Mouse (Mus musculus): ENCODE measurements around the gene Crebbp.
A peak's percentile ranks its signal among the peaks of the same experiment; 100 is the strongest.
"Not testable (repeated sequence)": the region's sequence is repeated elsewhere in the genome, so short reads cannot be mapped to it uniquely, and the experiment has no call there.

Gene Crebbp

DNA sequence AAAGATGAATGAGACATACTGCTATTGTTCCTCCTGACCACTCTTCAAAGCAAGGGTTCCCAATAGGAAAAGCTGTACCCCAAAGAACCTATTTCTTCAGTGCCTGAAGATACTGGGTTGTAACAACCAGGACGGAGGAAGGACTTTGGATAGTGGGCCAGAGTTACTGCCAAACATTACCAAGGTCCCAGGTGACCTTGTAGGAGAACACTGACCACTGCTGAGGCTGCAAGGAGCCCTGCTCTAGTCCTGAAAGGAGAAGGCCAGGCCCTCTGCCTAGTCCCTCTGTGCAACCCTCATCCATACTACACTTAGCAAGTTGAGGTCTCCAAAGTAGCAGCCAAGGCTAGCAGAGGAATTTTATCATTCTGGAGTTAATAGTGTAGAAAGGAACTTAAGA, 60.7 kb downstream of the Crebbp start:
- DNase-seq = peak in 1 of 2 experiments; percentile 44

DNA sequence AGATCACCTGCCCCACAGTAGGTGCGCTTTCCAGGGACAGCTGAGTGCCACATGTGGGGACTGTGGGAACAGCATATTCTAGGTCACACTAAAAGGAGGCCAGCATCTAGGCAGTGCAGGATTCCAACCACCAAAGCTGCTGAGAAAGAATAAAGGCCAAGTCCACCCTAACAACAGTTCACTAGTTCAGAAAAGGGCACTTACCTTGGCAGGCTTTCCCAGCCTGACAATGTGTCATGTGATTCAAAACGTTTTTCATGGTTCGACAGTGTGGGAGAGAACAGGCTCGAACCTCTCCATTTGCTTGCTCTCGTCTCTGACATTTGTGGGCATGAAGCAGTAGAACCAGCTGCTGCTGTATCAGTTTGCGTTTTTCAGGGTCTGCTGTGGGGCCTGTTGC, 75.3 kb downstream of the Crebbp start:
- peak; percentile 29 to 38 for DNase-seq

DNA sequence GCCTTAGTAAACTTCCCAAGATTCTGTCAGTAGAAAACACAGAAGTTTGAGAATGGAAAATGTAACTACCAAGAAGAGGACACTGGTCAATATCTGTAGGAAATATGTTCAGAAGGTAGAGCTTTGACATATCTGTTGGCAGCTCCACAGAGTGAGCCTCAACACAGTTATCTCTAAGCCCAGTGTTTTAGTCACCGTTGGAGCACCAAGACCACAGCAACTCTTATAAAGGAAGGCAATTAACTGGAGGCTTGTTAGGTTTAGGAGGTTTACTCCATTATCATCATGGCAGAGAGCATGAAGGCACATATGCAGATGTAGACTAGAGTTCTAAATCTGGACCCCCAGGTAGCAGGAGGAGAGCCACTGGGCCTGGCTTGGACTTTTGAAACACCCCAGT, 80.0 kb downstream of the Crebbp start:
- no peak for DNase-seq

DNA sequence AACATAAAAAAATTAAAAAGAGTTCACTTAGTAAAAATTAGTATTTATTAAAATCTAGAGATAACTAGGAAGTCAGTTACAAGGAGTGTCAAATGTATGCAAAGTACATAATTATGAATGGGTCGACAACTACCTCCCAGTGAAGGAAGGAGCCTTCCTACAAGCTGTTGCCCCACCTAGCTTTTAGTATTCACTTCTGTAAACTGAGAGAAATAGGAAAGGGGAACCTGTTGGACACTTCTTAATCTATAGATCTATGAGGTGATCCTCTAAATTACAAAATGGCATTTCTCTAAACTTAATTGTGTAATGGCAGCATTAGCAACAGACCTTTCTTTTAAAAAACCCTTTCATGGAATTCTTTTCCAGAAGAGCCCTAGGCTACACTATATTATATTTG, 84.9 kb downstream of the Crebbp start:
- DNase-seq = no peak

DNA sequence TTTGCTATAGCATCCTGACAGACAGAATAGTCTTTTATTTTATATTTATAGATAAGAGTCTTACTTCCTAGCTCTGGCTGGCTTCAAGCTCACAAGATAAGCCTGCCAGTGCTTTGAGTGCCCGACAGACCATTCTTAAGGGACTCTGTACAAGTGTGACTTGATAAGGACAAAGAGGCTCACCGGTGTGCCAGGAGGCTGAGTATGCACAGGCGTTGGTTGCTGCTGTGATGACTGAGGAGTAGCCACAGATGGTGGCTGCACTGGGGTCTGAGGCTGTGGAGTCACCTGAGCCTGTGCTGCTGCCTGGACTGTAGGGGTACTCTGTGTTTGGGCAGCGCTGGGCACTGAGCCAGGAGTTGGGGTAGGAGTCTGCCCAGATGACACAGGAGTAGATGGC, 96.7 kb downstream of the Crebbp start:
- no peak for DNase-seq

DNA sequence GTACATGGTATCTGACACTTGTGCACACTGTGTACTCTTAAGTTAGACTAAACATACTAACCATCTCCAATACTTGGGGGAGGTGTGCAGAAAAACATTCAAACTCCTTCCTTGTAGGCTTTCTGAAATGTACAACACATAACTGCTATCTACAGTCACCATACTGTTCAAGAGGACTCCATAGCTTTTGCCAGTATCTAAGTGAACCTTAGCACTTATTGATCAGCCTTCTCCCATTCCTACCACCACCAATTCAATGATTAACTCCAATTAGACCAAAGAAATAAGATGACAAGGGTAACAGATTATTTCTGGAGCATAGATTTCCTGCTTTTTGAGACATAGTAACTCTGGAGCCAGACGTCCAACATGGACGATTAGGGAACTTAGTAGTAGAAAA, 113.4 kb downstream of the Crebbp start:
- no peak for DNase-seq

DNA sequence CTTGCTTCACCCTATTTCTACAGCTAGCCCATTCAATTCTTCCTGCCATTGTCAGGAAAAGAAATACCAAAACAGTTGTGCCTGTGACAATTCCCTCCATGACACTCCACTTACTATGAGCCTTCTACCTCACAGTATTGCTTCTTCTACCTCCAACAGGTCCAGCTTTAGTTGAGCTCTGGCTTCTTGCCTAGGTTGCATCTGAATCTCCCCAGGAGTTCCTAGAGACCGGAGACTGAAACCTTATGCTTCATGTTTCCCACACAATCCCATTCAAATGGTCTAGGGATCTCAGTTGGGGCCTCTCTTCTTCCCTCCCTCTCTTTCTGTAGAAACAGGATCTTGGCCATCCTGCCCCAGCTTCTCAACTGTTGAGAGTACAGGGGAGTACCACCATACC, 116.3 kb downstream of the Crebbp start:
- DNase-seq = no peak

DNA sequence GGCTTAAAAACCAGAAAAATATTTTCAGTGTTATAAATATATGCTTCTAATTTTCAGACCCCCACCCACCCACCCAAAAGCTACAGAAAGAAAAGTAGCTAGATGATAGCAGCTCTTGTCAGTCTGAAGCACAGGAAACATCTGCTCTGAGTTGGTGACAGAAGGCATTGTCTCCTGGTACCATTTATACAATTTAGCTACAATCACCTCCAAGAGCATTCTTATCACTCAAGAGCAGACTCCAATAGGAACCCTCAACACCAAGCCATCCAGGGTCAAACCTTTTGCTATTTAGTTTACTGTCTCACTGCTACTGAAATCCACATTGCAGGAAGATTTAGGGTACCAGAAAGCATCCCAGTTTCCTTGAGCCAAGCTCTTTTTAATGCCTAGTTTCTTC, 116.9 kb downstream of the Crebbp start:
- no peak for DNase-seq

DNA sequence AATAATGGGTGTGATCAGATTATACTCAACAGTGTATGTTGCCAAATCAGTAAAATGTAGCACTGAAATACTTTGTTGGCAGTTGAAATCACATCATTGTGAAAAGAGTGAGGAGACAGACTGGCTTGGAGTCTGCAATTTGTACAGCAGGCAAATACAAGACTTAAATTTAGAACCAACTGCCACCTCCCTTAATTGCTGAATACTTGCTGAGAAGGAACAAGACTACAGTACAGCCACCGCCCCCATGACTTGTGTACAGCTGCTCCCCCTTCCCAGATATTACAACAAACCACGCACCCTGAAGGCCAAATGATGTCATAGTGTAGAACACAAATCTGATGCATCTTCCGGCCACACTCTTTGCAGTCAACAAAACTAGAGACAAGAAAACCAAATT, 117.7 kb downstream of the Crebbp start:
- no peak for DNase-seq

DNA sequence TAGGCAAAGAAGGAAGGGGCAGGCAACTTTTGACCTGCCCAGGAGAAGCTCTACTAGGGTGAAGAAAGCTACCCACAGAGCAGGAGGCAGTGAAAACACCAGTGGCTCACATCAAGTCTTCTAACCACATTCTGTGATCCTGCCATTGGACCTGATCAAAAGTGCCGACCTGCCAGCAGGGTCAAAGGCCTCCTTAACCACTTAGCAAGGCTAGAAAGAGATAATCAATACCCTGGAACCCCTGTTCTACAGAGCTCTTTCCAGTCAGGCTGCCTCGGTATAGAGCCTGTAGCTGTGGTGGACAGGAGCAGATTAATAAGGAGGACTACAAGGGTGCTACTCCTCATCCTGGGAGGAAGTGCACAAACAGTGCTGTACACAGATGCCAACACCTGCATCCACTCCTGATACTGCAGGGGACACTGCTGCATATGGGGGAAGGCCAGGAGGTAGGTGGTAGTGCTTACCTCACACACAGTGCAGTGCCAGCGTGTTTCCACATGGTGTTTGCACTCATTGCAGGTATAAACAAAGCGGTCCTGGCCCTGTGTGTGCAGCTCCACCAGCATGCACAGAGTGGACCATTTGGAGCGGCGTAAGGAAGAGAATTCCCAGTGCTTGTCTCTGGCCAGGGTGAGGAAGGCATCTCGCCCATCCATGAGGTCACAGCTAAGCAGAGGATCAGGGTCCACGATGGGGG, 126.4 kb downstream of the Crebbp start:
- DNase-seq = no peak

DNA sequence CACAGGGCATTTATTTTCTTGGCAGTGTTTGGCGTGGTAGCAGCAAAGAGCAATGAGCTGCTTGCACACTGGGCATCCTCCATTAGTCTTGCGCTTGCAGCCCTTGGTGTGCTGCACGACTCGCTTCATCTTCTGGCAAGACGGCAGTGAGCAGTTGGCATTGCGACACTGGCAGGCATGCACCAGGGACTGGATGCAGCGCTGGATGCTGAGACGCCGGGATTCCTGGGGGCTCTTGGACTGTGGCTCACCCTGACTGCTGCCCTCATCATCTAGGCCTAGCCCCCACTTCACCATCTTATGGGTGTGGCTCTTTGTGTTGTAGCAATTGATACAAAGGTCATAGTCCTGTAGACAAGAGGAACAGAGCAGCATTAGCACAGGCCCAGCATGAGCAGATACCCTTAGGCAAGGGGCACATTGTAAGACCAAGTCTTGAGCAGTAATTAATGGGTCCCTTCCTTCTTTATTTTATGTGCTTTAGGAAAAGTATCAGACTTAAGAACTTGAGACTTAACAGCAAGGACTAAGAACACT, 127.9 kb downstream of the Crebbp start:
- no peak for DNase-seq

DNA sequence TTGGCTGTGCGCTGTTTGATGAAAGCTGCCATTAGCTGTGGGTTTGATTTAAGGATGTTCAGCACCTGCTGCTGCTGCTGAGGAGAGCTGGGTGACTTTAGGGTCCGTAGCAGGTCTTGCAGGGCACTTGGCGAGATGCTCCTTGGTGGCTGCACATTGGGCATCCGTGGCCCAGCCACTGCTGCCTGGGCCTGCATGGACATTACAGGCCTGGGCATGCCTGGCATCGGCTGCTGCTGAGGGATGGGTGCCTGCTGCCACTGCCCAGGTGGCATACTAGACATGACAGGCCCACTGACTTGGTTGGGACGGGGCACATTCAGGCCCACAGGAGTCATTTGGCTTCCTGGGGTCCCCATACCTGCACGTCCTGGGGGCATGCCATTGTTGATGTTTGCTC, 128.7 kb downstream of the Crebbp start:
- no peak for DNase-seq

DNA sequence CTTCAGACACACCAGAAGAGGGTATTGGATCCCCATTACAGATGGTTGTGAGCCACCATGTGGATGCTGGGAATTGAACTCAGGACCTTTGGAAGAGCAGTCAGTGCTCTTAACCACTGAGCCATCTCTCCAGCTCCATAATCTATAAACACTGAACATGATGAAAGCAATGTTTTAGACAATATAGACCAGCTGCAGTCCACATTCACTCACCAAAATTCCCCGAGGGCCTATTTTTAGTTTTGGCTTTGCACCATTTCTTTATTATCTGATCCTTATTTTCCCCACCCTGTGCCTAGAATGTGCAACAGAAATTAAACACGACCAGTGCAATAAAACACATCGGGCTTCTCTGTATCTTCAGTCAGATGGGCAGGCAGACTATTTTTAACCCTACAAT, 133.4 kb downstream of the Crebbp start:
- DNase-seq = not testable (repeated sequence)

DNA sequence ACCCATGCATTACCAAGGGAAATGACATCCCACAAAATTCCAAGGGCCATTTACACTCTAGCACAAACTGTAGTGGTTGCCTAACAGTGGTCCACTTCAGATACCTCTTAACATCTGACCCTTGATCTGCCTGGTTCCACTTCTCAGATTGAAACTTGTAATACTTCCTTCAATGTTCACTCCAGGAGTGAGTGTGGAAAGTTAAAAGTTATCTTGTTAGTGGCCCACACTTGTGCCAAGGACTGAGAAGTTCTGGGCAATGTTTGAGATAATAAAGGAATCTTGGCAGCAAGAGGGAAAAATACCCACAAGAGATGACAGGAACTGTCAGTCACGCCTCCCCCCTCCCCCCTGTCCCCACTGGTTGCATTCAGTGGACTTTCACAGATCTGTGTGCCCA, 134.1 kb downstream of the Crebbp start:
- no peak for DNase-seq

DNA sequence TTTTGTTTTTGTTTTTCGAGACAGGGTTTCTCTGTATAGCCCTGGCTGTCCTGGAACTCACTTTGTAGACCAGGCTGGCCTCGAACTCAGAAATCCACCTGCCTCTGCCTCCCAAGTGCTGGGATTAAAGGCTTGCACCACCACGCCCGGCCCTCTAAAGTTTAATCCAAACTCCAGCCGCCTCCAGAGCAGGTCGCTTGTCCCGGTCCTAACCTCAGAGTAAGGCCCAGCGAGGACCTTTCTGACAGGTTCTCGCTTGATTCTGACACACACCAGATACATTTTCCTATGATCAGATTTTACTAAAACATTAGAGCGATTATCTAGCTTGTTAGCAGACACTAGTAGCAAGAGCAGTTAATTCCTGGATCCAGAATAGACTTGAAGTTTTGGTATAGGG, 135.5 kb downstream of the Crebbp start:
- DNase-seq = not testable (repeated sequence)

DNA sequence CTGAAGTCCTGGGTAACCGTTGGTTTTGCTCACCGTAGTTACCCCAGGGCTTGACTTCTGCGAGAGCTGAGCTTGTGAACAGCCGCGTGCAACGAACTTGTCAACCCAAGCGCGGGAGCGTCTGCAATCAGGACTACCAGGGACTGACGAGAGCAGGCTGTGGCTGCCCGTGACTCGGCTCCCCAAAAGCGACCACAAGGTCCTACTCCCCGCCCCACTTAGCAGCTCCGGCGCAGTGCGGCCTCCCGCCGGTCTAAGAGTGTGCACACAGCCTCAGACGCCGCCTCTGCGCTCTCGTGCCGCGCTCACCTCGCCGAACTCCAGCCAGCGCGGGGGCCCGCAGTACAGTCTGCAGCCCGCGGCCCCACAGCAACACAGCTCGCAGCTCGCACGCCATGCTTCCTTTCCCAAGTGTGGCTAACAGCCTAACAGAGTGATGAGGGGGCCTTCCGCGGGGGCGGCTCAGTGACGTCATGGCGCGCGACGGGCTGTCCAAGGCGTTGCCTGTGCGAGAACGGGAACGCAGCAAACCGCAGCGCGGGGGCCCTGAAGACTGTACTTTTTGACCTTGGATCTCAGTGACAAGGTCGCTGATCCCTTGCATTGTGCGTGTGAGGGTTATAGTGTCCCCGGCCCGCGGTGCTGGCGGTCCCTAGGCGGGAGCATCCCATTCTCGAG, 136.3 kb downstream of the Crebbp start, which contains the start of gene Trap1:
Trap1 (minus strand) TSS at position 444 of the 678 bp plus-strand sequence.
- peak; percentile 94 to 95 for DNase-seq

DNA sequence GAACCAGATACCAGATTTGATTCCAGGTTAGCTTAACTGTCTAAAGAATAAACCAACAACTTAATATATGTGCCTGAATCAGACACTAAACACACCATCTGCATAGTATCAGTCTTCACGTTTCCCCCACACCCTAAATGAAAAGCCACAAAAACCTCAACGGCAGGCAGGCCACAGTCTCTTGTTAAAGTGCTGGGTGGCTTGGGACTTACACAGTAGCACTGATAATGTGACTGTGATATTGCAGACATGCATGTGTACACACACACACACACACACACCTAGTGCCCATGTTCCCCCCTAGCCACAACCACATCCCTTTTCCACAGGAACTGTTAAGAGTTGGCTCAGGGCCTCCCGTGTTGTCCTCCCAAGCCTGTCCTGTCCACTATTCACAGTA, 139.0 kb downstream of the Crebbp start:
- no peak for DNase-seq

DNA sequence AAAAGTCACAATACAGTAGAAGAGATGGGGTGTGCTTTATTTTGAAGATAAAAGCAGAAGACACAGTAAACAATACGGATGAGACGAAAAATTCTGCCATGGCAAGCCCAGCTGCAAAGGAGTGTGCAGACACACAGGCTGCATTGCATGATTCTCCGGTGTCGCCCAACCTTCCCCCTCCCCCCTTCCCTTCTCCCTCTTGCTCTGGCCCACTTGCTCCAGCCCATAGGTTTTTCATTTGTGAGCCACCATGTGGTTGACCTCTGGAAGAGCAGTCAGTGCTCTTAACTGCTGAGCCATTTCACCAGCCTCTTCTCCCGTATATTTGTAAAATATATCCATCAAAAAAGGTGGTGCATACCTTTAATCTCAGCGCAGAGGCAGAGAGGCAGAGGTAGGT, 139.5 kb downstream of the Crebbp start:
- DNase-seq = no peak

DNA sequence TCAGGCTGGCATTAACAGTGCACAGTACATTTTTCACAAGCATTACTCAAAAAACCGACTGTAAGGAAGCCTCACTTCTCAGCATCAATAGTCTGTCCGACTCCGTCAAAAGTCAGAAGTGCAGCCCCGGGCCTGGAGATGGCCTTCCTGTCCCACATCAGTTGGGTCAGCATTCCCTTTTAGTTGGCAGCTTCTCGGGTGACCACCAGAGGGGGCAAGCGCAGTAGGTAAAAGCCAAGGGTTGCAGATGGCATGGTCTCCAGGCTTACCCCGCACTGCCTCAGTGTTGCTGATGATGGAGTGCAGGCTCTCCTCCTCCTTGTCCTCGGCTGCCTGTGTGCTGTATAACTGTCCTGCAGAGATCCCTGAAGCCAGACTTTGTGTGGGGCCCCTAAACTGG, 145.2 kb downstream of the Crebbp start:
- peak; percentile 76 to 77 for DNase-seq

DNA sequence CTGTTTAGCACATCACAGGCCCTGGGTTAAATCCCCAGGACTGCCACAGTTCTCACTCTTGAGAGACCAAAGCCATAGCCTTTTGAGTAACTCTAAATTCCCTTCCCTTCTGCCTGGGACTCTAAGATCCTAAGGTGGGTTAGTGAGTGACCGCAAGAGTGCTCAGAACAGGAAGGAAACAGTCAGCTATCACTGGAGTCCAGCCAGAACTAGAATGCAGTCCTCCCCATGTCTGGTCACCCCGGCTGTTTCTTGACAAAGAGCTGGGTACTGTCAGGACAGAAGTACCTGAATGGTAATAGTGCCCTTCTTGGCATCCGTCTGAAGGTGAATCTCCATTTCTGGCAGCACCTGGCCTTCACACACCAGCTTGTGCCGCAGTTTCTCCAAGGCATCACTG, 148.9 kb downstream of the Crebbp start:
- DNase-seq = no peak

DNA sequence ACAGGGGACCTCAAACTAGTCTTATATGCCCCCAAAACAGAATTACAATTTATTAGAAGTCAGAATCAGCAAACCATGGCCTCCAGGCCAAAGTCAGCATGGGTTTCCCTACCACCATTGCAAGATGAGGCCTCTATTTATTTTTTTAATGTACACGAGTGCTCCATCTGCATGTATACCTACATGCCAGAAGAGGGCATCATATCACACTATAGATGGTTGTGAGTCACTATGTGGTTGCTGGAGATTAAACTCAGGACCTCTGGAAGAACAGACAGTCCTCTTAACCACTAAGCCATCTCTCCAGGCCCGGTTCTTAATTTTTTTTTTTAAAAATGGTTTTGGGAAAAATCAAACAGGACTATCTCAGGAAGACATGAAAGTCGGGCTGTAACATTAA, 160.0 kb downstream of the Crebbp start:
- no peak for DNase-seq

DNA sequence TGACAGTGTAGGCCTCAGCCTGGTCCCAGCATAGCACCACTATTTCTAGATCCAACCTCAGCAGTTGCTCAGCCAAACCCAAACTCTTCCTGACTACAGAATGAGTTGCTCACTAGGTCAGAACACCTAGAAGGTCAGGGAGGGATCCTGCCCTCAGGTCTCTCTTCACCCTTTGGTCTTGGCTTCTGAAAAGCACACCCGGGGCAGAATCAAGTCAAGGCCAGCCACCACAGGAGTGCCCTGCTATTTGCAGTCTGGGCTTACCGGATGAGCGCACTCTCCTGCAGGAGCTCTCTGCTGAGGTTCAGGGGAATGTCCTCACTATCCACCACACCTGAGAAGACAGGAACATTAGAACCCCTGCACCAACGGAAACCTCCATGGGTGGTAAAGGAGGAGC, 161.2 kb downstream of the Crebbp start:
- DNase-seq = peak in 1 of 2 experiments; percentile 78

DNA sequence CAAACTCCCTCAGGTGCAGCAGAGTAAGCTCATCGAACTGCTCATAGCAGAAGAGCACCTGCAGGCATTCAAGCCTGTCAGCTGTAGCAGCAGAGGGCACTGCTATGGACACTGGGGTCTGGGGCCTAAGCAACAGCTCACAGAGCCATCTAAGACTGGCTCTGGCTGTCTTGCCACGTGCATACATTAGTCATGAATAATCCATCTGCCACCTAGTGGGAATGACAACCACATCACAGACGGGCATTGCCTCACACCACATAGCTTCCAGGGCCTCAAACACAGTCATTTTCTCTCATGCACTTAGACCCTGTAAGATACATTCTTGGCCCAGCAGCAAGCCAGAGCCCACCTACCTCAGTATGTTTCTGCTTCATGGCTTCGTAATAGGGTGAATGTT, 168.3 kb downstream of the Crebbp start:
- no peak for DNase-seq

DNA sequence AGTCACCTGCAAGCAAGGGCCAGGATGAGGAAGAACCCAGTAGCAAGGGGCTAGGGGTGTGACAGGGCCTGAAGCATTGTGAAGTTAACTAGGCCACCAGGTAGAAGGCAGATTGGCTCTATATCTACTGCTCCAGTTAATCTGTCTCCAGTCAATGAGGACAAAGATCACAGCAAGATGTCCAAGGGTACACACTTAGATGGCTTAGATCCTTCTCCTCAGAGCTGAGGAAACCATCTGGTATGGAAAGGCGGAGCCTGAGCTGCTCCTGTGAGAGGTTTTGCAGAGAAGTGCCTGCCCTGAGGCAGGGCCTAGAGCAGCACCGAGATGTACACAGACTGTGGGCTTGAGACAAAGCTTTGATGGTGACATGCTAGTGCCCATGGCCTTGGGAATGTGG, 169.7 kb downstream of the Crebbp start:
- DNase-seq = peak in 1 of 2 experiments; percentile 62
